Mouse (Mus musculus) cerebellum, adult 11 months (tissue): ENCODE measurements around the gene Gmpr2.

Experiments
- DNase-seq: peaks from one replicate; pipeline ENCODE4 v3.0.0; 2022

The Gmpr2 gene

DNA sequence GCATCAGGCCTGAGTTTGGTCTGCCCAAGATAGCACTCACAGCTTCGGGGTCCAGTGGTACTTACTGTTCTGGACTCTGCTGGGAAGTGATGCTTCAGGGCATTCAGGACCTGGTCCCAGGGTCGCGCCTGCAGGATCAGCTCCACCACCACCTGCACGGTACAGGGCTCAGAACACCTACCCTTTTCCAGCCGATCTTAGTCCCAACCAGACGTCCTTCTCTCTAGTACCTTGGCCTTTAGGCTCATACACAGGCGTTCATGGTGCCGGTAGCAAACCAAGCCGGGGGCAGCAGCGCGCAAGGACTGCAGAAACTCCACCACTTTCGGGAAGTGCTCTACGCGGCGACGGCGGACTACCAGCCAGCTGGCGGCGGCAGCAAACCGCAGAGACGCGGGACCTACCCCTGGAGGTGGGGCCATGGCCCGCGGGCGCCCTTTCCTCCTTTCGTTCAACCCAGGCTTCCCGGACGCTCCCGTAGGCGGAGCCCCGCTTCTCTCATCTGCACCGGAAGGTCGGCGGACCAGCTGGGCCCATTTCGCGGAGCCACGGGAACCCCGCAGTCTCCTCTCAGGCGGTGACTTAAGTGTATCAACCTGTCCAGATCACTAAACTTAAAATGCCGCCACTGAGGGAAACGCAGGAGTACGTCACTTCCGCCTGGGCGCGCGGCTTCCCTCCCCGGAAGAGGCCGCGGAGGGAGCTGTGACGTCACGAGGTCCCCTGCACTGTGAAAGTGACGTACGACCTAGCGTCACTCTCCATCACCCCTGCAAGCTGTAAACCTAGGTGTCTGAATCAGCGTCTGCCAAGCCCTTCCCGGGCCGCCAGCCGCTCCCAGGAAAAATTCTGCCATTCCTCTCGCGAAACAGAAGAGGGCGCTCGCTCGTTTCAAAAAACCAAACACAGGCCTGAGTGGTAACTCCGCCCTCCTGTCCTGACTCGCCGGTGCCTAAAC is 9.7 kb downstream of the Gmpr2 start, which contains the start of gene Tinf2:
TSS of gene Tinf2 (minus strand) at position 661 of the 958 bp plus-strand sequence.
- DNase-seq, result peak; percentile 94

DNA sequence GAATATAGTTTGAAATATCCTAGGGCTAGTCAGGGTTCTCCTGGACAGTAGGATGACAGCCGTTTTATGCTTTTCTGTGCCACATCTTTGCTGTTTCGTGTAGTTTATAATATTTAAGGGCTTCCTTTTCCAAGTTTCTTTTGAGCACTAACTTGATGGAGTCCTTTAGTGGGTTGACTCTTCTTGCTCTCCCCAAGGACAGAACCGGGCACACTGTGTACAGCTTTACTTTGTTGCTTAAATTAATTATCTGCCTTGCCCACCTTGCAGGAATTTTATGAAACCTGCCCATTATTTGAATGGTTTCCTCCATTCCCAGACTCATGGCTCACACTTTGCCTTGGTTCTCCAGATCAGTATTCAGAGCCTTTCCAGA is 10.4 kb downstream of the Gmpr2 start:
- no peak for DNase-seq

DNA sequence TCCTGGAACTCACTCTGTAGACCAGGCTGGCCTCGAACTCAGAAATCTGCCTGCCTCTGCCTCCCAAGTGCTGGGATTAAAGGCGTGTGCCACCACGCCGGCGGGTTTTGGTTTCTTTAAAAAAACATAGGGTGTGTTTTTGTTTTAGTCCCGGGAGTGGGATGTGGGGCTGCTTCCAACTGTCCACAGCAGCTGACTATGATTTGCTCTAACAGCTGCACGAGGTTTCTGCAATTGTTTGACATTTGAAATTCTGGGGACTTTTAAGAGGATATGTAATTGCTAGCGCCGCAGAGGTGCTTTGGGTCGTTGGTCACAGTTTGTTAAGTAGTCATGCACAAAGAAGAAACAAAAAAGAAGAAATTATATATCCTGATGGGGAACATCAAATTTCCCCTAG is 17.7 kb downstream of the Gmpr2 start:
- no peak for DNase-seq

DNA sequence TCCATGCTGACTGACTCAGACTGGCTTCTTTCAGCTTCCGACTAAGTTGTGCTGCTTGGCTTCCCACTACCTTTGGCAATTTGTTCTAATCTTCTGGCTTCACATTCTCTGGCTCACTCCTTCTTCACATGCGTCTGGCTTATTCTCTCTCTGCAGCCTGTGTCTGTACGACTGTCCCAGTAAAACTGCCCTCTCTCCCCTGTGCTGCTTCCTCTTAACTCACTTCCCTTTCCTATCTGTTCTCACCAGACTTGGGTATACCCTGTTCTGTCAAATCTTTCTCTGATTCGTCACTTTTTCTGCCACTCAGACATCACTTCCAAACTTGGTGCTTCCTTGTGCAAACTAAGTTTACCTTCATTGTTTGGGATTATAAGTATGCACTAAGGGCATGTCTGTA is 25.5 kb downstream of the Gmpr2 start:
- no peak for DNase-seq

DNA sequence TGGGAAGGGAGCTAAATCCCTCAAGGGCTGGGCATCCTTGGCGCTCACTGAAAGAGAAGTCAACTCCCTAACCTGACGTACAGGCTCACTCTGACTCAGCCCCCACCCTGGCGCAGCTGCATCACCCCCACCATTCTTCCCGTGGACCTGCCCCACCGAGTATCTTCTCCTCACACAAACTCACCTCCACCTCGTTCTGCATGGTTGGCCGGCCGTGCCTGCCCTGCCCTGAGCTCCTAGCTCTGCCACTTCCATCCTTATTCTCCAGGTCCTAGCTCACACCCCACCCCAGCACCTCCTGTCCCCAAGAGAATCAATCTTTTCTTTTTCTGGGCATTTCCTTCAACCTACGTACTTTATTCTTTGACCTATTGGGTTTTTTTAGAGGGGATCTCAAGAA is 29.4 kb downstream of the Gmpr2 start:
- no peak for DNase-seq

DNA sequence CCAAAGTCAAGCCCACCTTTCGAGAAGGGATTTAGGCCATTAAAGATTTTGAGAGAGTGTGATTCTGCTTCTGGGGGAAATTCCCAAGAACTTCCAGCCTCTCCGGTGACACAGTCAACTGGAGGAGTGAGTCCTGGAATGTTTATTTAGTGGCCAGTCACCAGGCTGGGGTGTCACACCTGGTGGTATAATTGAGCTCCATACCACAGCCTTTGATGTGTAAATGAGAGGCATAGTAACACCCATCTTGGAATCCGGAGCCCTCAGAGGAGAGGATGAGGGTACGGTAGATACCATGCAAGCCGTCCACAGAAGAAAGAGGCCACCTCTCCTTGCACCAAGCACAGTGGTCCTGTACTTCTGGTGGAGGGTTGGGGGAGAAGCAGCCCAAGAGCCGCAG is 31.0 kb downstream of the Gmpr2 start:
- no peak for DNase-seq

DNA sequence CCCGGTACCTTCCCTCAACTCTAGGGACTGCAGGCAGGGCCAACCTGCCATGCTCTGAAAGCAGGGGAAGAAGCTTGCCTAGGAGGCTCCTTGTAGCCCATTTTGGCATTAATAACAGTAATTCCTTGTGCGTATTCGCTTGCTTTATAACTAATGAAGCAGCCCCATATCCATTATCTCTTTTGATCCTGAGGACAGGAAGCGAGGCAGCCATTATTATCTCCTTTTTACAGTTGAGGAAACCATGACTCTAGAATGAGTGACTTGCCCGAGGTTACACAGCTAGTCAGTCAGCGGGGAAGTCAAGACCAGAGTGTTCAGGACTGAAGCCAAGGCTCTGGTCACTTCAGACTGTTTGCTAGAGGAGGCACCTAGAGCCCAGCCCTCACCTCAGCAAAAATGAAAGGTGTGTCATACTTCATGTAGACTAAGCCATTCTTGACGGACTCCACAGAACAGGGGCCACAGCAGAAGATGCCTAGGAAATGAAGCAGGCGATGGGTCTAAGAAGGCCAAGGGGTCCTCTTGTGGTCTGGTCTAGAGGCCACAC is 34.4 kb downstream of the Gmpr2 start:
- no peak for DNase-seq

DNA sequence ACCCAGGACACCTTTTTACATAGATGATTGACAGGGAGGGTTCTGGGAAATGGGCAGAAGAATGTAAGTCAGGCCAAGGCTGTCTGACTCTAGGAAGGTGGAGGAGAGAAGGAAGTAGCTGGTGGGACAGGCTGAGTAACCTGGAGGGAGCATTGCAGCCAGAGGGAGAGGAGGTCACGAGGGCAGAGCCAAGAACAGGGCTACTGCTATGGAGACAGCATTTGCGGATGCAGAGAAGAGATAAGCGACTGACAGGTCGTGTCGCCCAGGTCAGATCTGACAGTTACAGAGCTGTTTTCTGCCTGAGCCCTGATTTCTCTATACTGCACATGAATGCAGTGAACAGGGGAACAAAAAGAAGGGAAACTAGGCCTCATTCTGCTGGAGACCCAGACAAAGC is 35.7 kb downstream of the Gmpr2 start:
- DNase-seq, result no peak

DNA sequence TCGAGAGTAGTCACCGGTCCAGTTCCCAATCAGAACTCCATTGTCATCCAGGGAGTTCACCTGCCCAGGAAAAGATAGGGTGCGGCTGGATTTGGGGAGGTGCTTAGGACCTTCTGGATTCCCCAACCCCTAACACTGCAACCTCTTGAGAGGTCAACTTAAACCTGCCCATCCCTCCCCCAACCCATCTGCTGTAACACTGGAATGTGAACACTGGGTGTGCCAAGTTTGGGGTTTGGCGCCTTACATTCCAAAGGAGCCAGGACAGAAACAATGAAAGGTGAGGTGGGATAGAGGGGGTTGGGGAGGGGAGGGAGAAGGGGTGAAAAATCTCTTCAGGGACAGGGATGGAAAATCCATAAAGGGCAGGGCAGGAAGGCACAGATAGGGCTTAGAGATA is 37.8 kb downstream of the Gmpr2 start:
- no peak for DNase-seq

DNA sequence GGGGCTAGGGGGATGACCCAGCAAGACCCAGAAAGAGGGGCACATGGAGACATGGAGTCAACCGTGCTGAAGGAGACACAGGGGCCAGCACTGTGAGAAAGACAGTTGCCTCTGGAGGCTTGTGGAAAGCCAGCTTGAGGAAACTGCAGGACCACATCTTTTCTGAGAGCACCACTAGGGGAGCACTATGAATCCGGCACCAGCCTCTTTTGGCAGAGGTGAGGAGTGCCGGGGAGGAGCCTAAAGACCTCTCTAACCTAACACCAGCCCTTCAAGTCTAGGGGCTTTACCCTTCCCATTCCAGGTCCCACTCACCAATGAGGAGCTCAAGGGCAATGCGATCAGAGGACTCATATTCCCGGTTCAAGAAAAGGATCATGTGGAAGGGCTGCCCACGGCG is 40.0 kb downstream of the Gmpr2 start:
- no peak for DNase-seq

DNA sequence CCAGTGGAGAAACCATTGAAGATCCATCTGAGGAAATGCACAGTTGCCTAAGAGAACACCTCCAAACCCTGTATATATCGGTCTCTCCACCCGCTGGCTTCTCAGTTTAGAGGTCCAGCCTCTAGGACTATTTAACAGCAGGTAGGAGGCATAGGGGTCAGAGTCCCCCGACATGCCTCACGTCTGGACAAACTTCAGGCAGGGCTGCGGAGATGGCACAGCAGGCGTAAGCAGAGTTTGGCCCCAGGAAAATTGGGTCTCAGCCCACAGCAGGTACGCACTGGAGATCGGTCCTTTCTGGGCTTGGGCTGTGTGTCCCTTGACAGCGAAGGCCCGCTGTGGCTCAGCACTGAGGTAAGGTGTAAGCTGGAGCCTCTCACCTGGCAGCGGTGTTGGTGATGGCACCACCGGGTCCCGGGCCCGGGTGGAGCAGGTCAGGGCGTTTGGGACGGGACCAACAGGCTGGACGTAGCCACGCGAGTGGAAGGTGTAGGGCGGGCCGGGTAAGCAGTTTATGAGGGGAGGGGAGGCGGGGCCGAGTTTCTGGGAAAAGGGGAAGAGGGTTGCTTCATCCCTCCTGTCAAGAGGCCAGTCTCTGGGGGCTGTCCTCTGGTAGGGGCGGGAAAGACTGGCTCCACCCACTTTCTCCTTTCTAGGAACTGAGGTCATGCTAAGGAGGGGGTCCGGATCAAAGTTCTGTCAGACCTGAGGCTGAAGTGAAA is 41.4 kb downstream of the Gmpr2 start:
- no peak for DNase-seq

DNA sequence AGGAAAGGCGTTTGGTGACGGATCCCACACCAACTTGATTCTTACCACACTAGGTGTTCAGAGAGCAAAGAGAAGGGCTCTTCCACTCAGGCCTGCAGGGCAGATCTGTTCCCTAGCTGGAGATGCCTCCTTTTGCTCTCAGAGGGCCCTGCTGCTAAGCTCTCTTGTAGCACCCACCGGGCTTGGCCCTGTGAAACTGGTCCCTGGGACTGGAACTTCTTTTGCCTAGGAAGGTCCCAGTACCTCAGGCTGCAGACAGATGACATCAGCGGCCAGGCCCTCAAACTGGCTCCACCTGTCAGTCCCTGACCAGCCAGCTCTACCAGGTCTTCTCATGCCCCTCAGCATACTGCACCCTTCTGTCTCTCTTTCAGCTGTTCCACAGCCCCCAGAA is 42.0 kb downstream of the Gmpr2 start, which contains the start of gene Tgm1:
TSS of gene Tgm1 (minus strand) at position 198 of the 394 bp plus-strand sequence.
- DNase-seq, result no peak

DNA sequence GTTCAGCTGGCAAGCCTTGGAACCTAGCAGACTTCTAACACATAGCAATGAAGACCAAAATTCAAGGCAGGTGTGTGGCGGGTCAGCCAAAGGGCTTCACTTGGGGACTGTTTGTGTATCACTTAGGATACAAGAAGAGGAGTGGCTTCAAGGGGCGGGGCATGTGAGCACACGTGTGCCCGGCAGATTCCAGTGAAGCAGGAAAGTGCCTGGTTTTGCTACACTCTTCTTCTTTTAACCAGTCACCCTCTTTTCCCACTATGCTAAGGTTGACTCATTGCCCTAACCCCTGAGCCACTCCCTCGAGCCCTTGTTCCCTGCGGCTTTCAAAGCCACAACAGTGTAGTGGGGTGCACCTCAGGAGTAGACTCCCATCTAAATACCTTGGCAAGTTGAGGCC is 43.2 kb downstream of the Gmpr2 start:
- no peak for DNase-seq

DNA sequence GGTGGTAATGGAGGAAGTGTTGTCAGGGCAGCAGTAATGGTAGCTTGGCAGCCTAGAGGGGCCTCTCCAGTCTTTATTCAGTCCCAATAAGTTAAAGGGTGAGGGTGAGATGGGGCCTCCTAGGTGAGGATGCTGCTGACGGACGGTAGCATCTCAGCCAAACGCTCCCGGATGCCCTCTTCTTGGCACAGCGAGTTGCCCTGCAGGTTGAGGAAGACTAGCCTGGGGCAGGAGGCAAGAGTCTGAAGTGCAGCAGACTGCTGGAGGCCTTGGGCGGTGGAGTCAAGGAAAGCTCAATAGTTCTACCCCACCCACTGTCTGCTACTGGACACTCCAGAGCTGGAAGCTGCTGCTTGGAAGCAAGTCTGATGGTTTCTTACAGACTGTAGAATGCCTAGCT is 44.5 kb downstream of the Gmpr2 start:
- no peak for DNase-seq

DNA sequence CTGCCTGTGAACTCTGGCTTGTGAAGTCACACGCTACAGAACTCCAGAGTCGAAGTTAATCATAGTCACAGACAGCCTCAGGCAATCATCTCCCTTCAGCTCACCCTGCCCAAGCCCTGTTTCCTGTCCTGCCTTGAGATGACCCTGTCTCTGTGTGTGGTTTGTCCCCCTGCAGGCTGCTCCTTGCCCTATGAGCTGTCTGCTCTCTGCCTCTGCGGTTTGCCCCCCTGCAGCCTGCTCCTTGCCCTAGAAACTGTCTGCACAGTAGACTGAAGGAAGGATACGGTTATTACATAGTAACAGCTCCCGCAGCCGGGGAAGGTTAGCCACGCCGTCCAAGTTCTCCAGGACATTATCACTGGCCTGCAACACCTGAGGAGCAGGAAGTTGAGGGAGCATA is 45.1 kb downstream of the Gmpr2 start:
- DNase-seq, result no peak

DNA sequence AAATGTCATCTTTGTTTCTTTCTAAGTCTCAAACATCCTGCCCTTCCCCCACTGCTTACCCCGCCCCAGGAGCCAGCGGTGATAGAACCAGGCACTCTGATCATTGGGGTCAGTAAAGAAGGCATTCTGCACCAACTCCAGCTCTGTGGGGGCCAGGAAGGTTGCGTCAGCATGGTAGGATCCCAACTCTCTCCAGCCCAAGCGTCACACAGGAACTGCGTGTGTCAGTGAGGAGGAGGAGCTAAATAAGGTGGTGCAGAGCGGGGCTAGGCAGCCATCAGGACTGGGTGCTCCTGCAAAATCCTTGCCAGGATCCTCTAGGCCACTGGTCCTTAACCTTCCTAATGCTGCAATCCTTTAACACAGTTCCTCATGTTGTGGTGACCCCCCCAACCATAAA is 48.0 kb downstream of the Gmpr2 start:
- DNase-seq, result no peak

DNA sequence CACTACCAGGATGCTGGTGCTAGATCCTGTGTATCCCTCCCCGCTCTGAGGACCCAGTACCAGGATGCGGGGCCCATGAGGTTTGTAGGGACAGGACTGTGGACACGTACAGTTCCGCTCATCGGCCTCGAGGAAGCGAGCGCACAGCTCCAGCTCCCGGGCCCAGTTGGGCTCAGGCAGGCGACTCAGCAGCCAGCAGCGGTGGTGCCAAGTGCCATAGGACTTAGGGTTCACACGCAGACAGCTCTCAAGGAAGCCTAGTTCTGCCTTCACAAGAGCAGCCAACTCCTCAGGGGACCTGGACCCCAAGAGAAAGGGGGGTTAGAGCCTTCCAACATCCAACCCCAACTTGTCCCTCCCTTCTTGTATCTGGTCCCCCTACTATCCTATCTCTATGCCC is 48.9 kb downstream of the Gmpr2 start:
- no peak for DNase-seq

DNA sequence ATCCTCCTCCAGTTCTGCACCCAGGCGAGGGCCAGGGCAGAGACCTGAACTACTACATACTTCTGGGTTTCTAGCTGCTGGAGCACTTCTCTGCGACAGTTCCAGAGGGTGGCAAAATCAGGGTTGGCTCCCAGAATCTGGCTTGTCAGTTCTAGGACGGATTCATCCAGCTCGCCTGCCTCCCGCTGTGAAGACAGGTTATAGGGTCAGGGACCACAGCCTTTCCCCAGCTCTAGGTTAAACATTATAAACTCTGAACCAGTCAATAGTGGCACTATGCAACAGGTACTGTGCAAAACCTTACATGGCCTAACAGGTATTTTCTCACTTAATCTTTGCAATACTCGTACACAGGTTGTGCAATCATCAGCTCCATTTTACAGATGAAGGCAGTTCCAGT is 49.3 kb downstream of the Gmpr2 start:
- no peak for DNase-seq

DNA sequence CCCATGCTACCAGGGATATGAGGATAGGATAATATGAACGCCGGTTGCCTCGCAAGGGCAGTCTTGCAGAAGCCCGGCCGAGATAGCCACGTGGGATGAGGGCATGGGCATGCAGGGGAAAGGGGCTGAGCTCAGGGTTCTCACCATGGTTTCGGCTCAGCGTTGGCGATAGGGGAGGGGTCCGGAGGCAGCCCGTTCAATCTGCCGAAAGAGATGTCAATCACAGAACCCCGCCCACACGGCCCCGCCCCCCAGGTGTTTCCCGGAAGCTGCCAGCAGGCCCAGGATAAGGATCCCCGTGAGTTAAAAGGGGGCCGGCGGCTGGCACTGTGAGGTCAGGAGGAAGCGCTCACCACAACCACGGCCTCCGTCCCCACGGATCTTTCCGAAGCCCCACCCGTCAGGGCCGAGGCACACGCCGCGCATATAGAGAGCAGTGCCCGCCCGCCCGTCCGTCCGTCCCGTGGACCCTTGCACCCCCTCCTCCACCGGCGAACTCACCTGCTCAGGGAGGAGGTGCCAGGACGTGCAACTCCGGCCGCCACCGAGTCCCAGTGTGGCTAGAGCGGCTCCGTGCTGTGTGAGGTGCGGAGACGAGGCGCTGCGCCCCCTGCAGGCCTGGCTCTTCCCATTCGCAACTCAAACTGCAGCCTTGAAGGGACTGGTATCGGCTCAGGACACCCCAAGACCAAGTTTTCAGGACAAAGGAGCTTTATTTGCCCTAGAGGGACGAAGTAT is 50.1 kb downstream of the Gmpr2 start, which contains the start of gene Rabggta:
TSS of gene Rabggta (minus strand) at position 564 of the 738 bp plus-strand sequence.
- peak; percentile 92 for DNase-seq

DNA sequence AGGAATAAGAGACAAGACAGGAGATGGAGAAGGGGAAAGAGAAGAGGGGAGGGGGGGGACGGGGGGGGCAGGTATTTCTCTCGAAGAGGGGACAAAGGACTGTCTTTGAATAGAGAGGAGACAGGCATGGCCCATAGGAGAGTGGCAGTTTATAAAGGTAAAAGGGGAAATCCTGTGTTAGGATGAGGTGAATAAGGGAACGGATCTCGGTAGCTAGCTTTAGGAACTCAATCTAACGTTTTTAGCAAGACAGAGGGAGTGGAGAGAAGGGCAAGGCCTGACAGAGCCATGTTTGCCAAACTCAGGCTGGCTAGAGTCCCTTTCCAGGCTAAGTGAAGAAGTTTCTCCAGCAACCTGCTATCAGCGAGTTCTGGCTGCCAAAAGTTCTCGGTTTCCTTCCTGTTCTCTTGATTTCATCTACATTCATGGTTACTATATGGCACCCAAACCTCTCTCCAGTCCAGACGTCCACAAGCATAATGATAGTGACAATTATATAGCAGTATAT is 50.8 kb downstream of the Gmpr2 start:
- no peak for DNase-seq

DNA sequence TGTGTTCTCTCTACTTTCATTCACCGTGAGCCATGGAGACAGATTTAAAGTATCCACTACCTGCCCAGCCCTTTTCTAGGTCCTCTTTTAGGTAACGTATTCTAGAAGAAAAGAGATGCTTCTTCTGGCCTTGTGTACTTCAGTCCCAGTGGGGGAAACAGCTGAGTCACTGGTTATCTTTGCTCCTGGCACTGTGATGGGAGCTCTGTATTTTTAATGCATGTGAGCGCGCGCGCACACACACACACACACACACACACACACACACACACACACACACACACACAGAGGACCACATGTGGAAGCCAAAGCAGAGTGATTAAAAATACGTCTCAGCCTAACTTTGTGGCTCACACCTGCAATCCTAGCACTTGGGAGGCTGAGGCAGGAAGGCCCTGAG is 51.7 kb downstream of the Gmpr2 start:
- no peak for DNase-seq

DNA sequence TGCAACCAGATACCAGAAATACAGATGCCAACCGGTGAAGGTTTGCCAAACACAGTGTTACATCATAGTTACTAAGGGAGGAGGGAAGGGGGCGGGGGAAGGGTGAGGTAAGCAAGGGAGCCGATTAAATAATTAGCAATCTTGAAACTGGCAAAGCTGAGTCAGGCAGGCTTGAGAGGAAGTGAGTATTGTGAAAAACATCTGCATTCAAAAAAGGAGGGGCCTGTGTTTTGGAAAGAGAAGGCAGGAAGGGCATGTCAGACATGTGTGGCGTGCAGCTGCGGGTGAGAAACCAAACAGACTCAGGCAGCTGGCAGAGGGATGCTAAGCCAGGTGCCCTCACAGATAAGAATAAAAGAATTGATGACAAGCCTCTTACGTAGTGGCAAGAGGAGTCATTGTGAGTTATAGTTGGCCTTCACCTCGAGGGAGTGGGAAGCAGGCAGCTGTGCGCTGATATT is 52.7 kb downstream of the Gmpr2 start:
- no peak for DNase-seq

DNA sequence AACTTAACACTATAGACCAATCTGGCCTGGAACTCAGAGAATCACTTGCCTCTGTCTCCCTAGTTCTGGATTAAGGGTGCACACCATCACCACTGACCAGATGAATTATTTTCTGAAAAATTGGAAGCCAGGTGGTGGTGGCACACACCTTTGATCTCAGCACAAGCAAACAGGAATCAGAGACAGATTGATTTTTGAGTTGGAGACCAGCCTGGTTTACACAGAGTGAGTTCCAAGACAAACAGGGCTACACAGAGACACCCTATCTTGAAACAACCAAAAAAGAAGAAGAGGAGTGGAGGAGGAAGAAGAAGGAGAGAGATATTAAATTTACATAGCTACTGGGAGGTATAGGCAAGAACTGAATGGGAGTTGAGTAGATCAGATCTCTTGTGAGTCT is 54.5 kb downstream of the Gmpr2 start:
- no peak for DNase-seq
